Mouse (Mus musculus): ENCODE measurements around the gene Cox6b2.

- TF ChIP-seq CTCF (IDR thresholded peaks at IDR 0.05; ENCODE audit: borderline replicate concordance, insufficient read depth, low read length) (no peak), POLR2A (IDR thresholded peaks at IDR 0.05; ENCODE audit: low read depth, low read length) (peak; percentile 84)
Observed at GRCm38 (mm10) chr7:4739544-4740275, 13.2 kb downstream of the Cox6b2 start, which contains the start of gene Kmt5c.
